Mouse (Mus musculus) heart, postnatal 0 days (tissue): ENCODE measurements around the gene Cramp1l.
A peak's percentile ranks its signal among the peaks of the same experiment; 100 is the strongest.
"Not testable (repeated sequence)": the region's sequence is repeated elsewhere in the genome, so short reads cannot be mapped to it uniquely, and the experiment has no call there.

ENCODE experiments used
- CTCF ChIP-seq: IDR thresholded peaks from 2 replicates; pipeline ENCODE4 v1.5.1; 2016; ENCODE audit warnings: antibody characterized with exemption, control low read depth, low read depth
- EP300 ChIP-seq: IDR thresholded peaks from 2 replicates; pipeline ENCODE4 v1.6.1; 2016; ENCODE audit warnings: antibody characterized with exemption, low read depth

- TF ChIP-seq CTCF = peak; percentile 55
- TF ChIP-seq EP300 = not testable (repeated sequence)
Observed at GRCm38 (mm10) chr17:24942453-24942852, 73.1 kb downstream of the Cramp1l start.
